Mouse (Mus musculus) mouse trophoblast stem cell (cell line): ENCODE measurements around the gene Synpo2l.
"Not testable (repeated sequence)": the region's sequence is repeated elsewhere in the genome, so short reads cannot be mapped to it uniquely, and the experiment has no call there.

Experiments
- in situ Hi-C, 2 experiments: fragments of 300-500 bp; cut with MseI, MboI; formaldehyde crosslinking; loops; 2 replicates in 1 of 2; 3 replicates in 1 of 2; pipeline ENCODE4 v1.15.1; 2025

Synpo2l gene

GRCm38 (mm10) chr14:20645547-20645946 is 22.6 kb downstream of the Synpo2l start:
- in situ Hi-C loops, result no loop called here

- in situ Hi-C loops, result no loop called here
These were observed 26.7 kb downstream of the Synpo2l start for GRCm38 (mm10) chr14:20641438-20641875.

GRCm38 (mm10) chr14:20640644-20641437 is 27.3 kb downstream of the Synpo2l start, which contains the start of gene Usp54:
Usp54 (minus strand) TSS chr14:20641063.
- in situ Hi-C loops, result no loop called here

- in situ Hi-C loops, result no loop called here
These were observed 28.1 kb downstream of the Synpo2l start for GRCm38 (mm10) chr14:20639918-20640619.

GRCm38 (mm10) chr14:20638702-20639101 is 29.5 kb downstream of the Synpo2l start:
- in situ Hi-C loops, result no loop called here

- in situ Hi-C loops, result no loop called here
These were observed 30.2 kb downstream of the Synpo2l start for GRCm38 (mm10) chr14:20637818-20638574.

GRCm38 (mm10) chr14:20636968-20637367 is 31.2 kb downstream of the Synpo2l start:
- in situ Hi-C loops, result not testable (repeated sequence)

- in situ Hi-C loops, result no loop called here
These were observed 32.6 kb downstream of the Synpo2l start for GRCm38 (mm10) chr14:20635546-20635945.

- in situ Hi-C loops, result no loop called here
These were observed 36.9 kb downstream of the Synpo2l start for GRCm38 (mm10) chr14:20631253-20631652.

- in situ Hi-C loops, result no loop called here
These were observed 41.2 kb downstream of the Synpo2l start for GRCm38 (mm10) chr14:20626971-20627370.

- in situ Hi-C loops, result no loop called here
These were observed 41.7 kb downstream of the Synpo2l start for GRCm38 (mm10) chr14:20626447-20626846.

GRCm38 (mm10) chr14:20622907-20623306 is 45.2 kb downstream of the Synpo2l start:
- in situ Hi-C loops, result no loop called here

GRCm38 (mm10) chr14:20622412-20622811 is 45.7 kb downstream of the Synpo2l start:
- in situ Hi-C loops, result no loop called here

GRCm38 (mm10) chr14:20621903-20622302 is 46.3 kb downstream of the Synpo2l start:
- in situ Hi-C loops, result no loop called here

- in situ Hi-C loops, result no loop called here
These were observed 49.0 kb downstream of the Synpo2l start for GRCm38 (mm10) chr14:20619131-20619530.

- in situ Hi-C loops, result no loop called here
These were observed 49.9 kb downstream of the Synpo2l start for GRCm38 (mm10) chr14:20618211-20618610.

GRCm38 (mm10) chr14:20616421-20616820 is 51.7 kb downstream of the Synpo2l start:
- in situ Hi-C loops, result no loop called here

GRCm38 (mm10) chr14:20615075-20615474 is 53.1 kb downstream of the Synpo2l start:
- in situ Hi-C loops, result no loop called here

GRCm38 (mm10) chr14:20612820-20613219 is 55.3 kb downstream of the Synpo2l start:
- in situ Hi-C loops, result no loop called here

GRCm38 (mm10) chr14:20610146-20610545 is 58.0 kb downstream of the Synpo2l start:
- in situ Hi-C loops, result no loop called here

GRCm38 (mm10) chr14:20609519-20609918 is 58.6 kb downstream of the Synpo2l start:
- in situ Hi-C loops, result no loop called here
